ENCODE assay signal across 24 mouse cellular contexts in the genomic region with DNA sequence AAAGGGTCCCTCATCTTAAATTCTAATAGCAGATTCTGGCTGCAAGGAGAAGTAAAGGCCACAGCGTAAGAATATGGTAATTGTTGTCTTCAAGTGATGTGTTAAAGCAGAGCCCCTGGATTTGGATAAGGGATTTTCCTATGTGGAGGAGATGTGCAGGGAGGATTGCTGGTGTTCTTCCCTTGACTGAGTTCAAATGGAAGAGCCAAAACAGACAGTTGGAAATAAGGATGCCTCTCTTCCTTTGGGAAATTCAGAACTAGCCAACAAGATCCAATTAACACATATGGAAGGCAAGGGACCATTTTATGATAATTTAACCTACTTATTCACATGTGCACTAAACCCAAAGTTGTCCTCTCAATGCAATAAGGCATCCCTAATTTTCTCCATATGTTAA.
"Had no signal": no experiment of that assay in that cellular context is flagged by ENCODE, and none has a peak within 500 bp of the region (broad histone marks: within the 10 kb centered on the region; RNA-seq: fewer than 3 reads in every experiment).

No protein-coding gene starts in this region.

- H3K36me3 ChIP-seq: intestine, embryonic 15.5 days; kidney, embryonic 15.5 days; limb, embryonic 10.5 days; limb, embryonic 13.5 days; liver, embryonic 12.5 days; liver, embryonic 15.5 days; lung, embryonic 15.5 days; midbrain, embryonic 10.5 days; neural tube, embryonic 12.5 days had no signal

- H3K9ac ChIP-seq: intestine, embryonic 15.5 days; kidney, embryonic 15.5 days; limb, embryonic 13.5 days; liver, embryonic 12.5 days; liver, embryonic 15.5 days; lung, embryonic 15.5 days; neural tube, embryonic 12.5 days had no signal

- H3K4me1 ChIP-seq: intestine, embryonic 15.5 days; kidney, embryonic 15.5 days; limb, embryonic 10.5 days; limb, embryonic 13.5 days; liver, embryonic 12.5 days; liver, embryonic 15.5 days; lung, embryonic 15.5 days; midbrain, embryonic 10.5 days; neural tube, embryonic 12.5 days had no signal

- H3K4me2 ChIP-seq: intestine, embryonic 15.5 days; kidney, embryonic 15.5 days; limb, embryonic 13.5 days; liver, embryonic 12.5 days; liver, embryonic 15.5 days; lung, embryonic 15.5 days; neural tube, embryonic 12.5 days had no signal

- H3K9me3 ChIP-seq: intestine, embryonic 15.5 days; kidney, embryonic 15.5 days; limb, embryonic 10.5 days; limb, embryonic 13.5 days; liver, embryonic 12.5 days; liver, embryonic 15.5 days; lung, embryonic 15.5 days; megakaryocyte, embryonic 14.5 days; midbrain, embryonic 10.5 days; neural tube, embryonic 12.5 days had no signal

- ATAC-seq: intestine, embryonic 15.5 days; liver, embryonic 12.5 days; midbrain, embryonic 16.5 days had no signal

- H3K27ac ChIP-seq: intestine, embryonic 15.5 days; kidney, embryonic 15.5 days; limb, embryonic 10.5 days; limb, embryonic 13.5 days; liver, embryonic 12.5 days; liver, embryonic 15.5 days; lung, embryonic 15.5 days; midbrain, embryonic 10.5 days; neural tube, embryonic 12.5 days; stomach, postnatal 0 days had no signal

- DNase-seq: kidney, adult 11 months; kidney, adult 8-10 months; kidney, postnatal 10 days; kidney, postnatal 36 days; liver; lung, adult 18-20 months; lung, postnatal 10 days; lung, postnatal 36 days; right cerebral cortex, adult 18-20 months; right cerebral cortex, postnatal 14 days; right cerebral cortex, postnatal 4 days; thymus, postnatal 25 days had no signal

- H3K27me3 ChIP-seq: intestine, embryonic 15.5 days; kidney, embryonic 15.5 days; limb, embryonic 13.5 days; liver, embryonic 12.5 days; liver, embryonic 15.5 days; lung, embryonic 15.5 days; megakaryocyte, embryonic 14.5 days; neural tube, embryonic 12.5 days had no signal

- H3K4me3 ChIP-seq: intestine, embryonic 15.5 days; kidney, embryonic 15.5 days; limb, embryonic 10.5 days; limb, embryonic 13.5 days; liver, embryonic 12.5 days; liver, embryonic 15.5 days; lung, embryonic 15.5 days; megakaryocyte, embryonic 14.5 days; midbrain, embryonic 10.5 days; neural tube, embryonic 12.5 days had no signal
